Mouse (Mus musculus): ENCODE measurements around the gene 4933427D14Rik.

Gene 4933427D14Rik

GRCm38 (mm10) chr11:72207204-72207833 is at the start of gene 4933427D14Rik, which contains the start of gene Txndc17:
4933427D14Rik (minus strand) TSS chr11:72207459.
Txndc17 (plus strand) TSS chr11:72207547.
- DNase-seq = peak; percentile 94

GRCm38 (mm10) chr11:72256441-72256840 is 49.2 kb upstream of the 4933427D14Rik start:
- no peak for DNase-seq

- DNase-seq = no peak
Observed at GRCm38 (mm10) chr11:72255629-72256028, 48.4 kb upstream of the 4933427D14Rik start.

- DNase-seq = no peak
Observed at GRCm38 (mm10) chr11:72245196-72245753, 38.0 kb upstream of the 4933427D14Rik start.

- DNase-seq = no peak
Observed at GRCm38 (mm10) chr11:72240062-72240860, 33.0 kb upstream of the 4933427D14Rik start.

GRCm38 (mm10) chr11:72234013-72234412 is 26.8 kb upstream of the 4933427D14Rik start:
- no peak for DNase-seq

GRCm38 (mm10) chr11:72232991-72233390 is 25.7 kb upstream of the 4933427D14Rik start:
- no peak for DNase-seq

GRCm38 (mm10) chr11:72232068-72232467 is 24.8 kb upstream of the 4933427D14Rik start:
- no peak for DNase-seq

- no peak for DNase-seq
Observed at GRCm38 (mm10) chr11:72228513-72228912, 21.3 kb upstream of the 4933427D14Rik start.

- no peak for DNase-seq
Observed at GRCm38 (mm10) chr11:72226901-72227300, 19.6 kb upstream of the 4933427D14Rik start.

GRCm38 (mm10) chr11:72226020-72226791 is 18.9 kb upstream of the 4933427D14Rik start:
- peak; percentile 10 for DNase-seq

- peak; percentile 81 for DNase-seq
Observed at GRCm38 (mm10) chr11:72224865-72225264, 17.6 kb upstream of the 4933427D14Rik start.

GRCm38 (mm10) chr11:72223414-72223813 is 16.2 kb upstream of the 4933427D14Rik start:
- no peak for DNase-seq

GRCm38 (mm10) chr11:72221278-72221677 is 14.0 kb upstream of the 4933427D14Rik start:
- peak; percentile 60 for DNase-seq

GRCm38 (mm10) chr11:72217116-72217515 is 9.9 kb upstream of the 4933427D14Rik start:
- DNase-seq = no peak

- peak; percentile 88 for DNase-seq
Observed at GRCm38 (mm10) chr11:72215410-72215797, 8.1 kb upstream of the 4933427D14Rik start, which contains the start of gene Med31. Med31 (minus strand) TSS chr11:72215592.

- peak; percentile 95 for DNase-seq
Observed at GRCm38 (mm10) chr11:72214591-72215409, 7.5 kb upstream of the 4933427D14Rik start.

- DNase-seq = peak; percentile 23
Observed at GRCm38 (mm10) chr11:72207834-72208377, 647 bp upstream of the 4933427D14Rik start.

- DNase-seq = peak; percentile 22
Observed at GRCm38 (mm10) chr11:72206341-72207203, 687 bp downstream of the 4933427D14Rik start, which contains the start of gene Gm43951. Gm43951 (minus strand) TSS chr11:72206840.

- no peak for DNase-seq
Observed at GRCm38 (mm10) chr11:72205256-72205655, 2.0 kb downstream of the 4933427D14Rik start.
